Mouse (Mus musculus) heart, embryonic 16.5 days (tissue): ENCODE results near the gene Colq. TPM values are rescaled to one million over a fixed set of nuclear protein-coding genes. Genes with fewer than 3 reads are reported as not detected.

Experiments
- ATAC-seq: fragments of 200-750 bp; cut with Nextera tagmentation; replicated peaks from 2 replicates; pipeline ENCODE4 v1.8.0; 2017; ENCODE audit warnings: moderate number of reproducible peaks; ENCODE audit not compliant: insufficient read depth, low FRiP score; ENCODE audit errors: extremely low read depth
- H3K27ac ChIP-seq: fragments of 300-500 bp; sonication (generic); 2 replicates; pipeline ENCODE4 v1.5.1; 2014; ENCODE audit warnings: mild to moderate bottlenecking, low read length, control low read depth, moderate library complexity
- H3K27me3 ChIP-seq: fragments of 300-500 bp; sonication (generic); 2 replicates; pipeline ENCODE4 v1.6.1; 2014; ENCODE audit warnings: low read length, mixed read lengths; ENCODE audit not compliant: control insufficient read depth, insufficient read depth
- H3K36me3 ChIP-seq: fragments of 300-500 bp; sonication (generic); 2 replicates; pipeline ENCODE4 v1.6.1; 2014; ENCODE audit not compliant: control insufficient read depth, insufficient read depth
- H3K4me1 ChIP-seq: fragments of 300-500 bp; sonication (generic); 2 replicates; pipeline ENCODE4 v1.6.1; 2014; ENCODE audit warnings: low read length, mixed read lengths; ENCODE audit not compliant: control insufficient read depth, insufficient read depth
- H3K4me2 ChIP-seq: fragments of 300-500 bp; sonication (generic); 2 replicates; pipeline ENCODE4 v1.6.1; 2014; ENCODE audit warnings: low read depth, mild to moderate bottlenecking, control low read depth, low read length
- H3K4me3 ChIP-seq: fragments of 300-500 bp; sonication (generic); 2 replicates; pipeline ENCODE4 v1.5.1; 2014; ENCODE audit warnings: mild to moderate bottlenecking, control low read depth, low read length
- H3K9ac ChIP-seq: fragments of 300-500 bp; sonication (generic); 2 replicates; pipeline ENCODE4 v1.6.1; 2014; ENCODE audit warnings: low read length, control low read depth
- H3K9me3 ChIP-seq: fragments of 300-500 bp; sonication (generic); replicated peaks from 2 replicates; pipeline ENCODE4 v1.6.1; 2016; ENCODE audit warnings: low read length; ENCODE audit not compliant: control insufficient read depth
- WGBS: fragments of 180-500 bp; shearing (Covaris S2); extraction: QIAGEN DNeasy Blood & Tissue Kit; methylation state at CpG from one replicate; pipeline ENCODE4 v1.1.7; 2014; 5-methylcytosine and 5-hydroxymethylcytosine counted together
- polyA plus RNA-seq: library from polyadenylated mRNA; unstranded; fragments of >200 nt; fragmentation: Nextera tagmentation; extraction: Ambion mirVana; gene quantifications from 2 replicates; pipeline ENCODE4 v1.2.1, GENCODE M21; 2015

Gene Colq
- polyA plus RNA-seq, 1 experiment from 2014 or later = 18.8 TPM

- Histone ChIP-seq H3K4me2 (no peak overlapping the region), H3K9ac (no peak overlapping the region), H3K4me3 (no peak overlapping the region), H3K27me3 (no peaks in the 10 kb centered on the region), H3K4me1 (peaks cover 5% of the 10 kb centered on the region), H3K36me3 (no peaks in the 10 kb centered on the region), H3K9me3 (no peaks in the 10 kb centered on the region), H3K27ac (no peak overlapping the region)
- ATAC-seq = no peak
- WGBS = 94% methylated on average over 6 of the region's 9 CpGs
Measured at GRCm38 (mm10) chr14:31583082-31583481, 8.1 kb downstream of the Colq start.

GRCm38 (mm10) chr14:31577966-31578735 is 13.0 kb downstream of the Colq start:
- Histone ChIP-seq H3K9ac (peak overlapping the region; percentile 38), H3K4me3 (peak overlapping the region; percentile 59; the same call in 1 of the 2 replicates), H3K9me3 (no peaks in the 10 kb centered on the region), H3K36me3 (no peaks in the 10 kb centered on the region), H3K4me2 (peak overlapping the region; percentile 72), H3K27ac (peak overlapping the region; percentile 91), H3K27me3 (no peaks in the 10 kb centered on the region), H3K4me1 (peaks cover 31% of the 10 kb centered on the region)
- WGBS = 31% methylated on average over 9 of the region's 9 CpGs
- ATAC-seq = no peak

GRCm38 (mm10) chr14:31576846-31577697 is 14.1 kb downstream of the Colq start:
- ATAC-seq = peak; percentile 70
- peak overlapping the region; percentile 72 for H3K4me2 ChIP-seq
- H3K4me1 ChIP-seq = peaks cover 32% of the 10 kb centered on the region
- H3K9ac ChIP-seq = peak overlapping the region; percentile 61
- no peaks in the 10 kb centered on the region for H3K36me3 ChIP-seq
- no peaks in the 10 kb centered on the region for H3K27me3 ChIP-seq
- H3K27ac ChIP-seq = peak overlapping the region; percentile 91
- H3K4me3 ChIP-seq = peak overlapping the region; percentile 59
- H3K9me3 ChIP-seq = no peaks in the 10 kb centered on the region
- WGBS = 14% methylated on average over 10 of the region's 10 CpGs

GRCm38 (mm10) chr14:31575866-31576265 is 15.3 kb downstream of the Colq start:
- peaks cover 36% of the 10 kb centered on the region for H3K4me1 ChIP-seq
- peak overlapping the region; percentile 61 for H3K9ac ChIP-seq
- ATAC-seq = 0 out of 2 replicates have a peak, but pooled peaks have one; percentile 34
- peak overlapping the region; percentile 59 for H3K4me3 ChIP-seq
- H3K9me3 ChIP-seq = no peaks in the 10 kb centered on the region
- H3K27ac ChIP-seq = peak overlapping the region; percentile 91
- peak overlapping the region; percentile 72 for H3K4me2 ChIP-seq
- 43% methylated on average over 9 of the region's 9 CpGs for WGBS
- no peaks in the 10 kb centered on the region for H3K36me3 ChIP-seq
- H3K27me3 ChIP-seq = no peaks in the 10 kb centered on the region

- Histone ChIP-seq H3K4me1 (peaks cover 44% of the 10 kb centered on the region), H3K36me3 (no peaks in the 10 kb centered on the region), H3K9ac (peak overlapping the region; percentile 61), H3K27ac (peak overlapping the region; percentile 91), H3K4me3 (peak overlapping the region; percentile 59), H3K27me3 (no peaks in the 10 kb centered on the region), H3K9me3 (no peaks in the 10 kb centered on the region), H3K4me2 (peak overlapping the region; percentile 72)
- no peak for ATAC-seq
- WGBS = 86% methylated on average over 18 of the region's 18 CpGs
Measured at GRCm38 (mm10) chr14:31574903-31575665, 16.1 kb downstream of the Colq start.

- no peaks in the 10 kb centered on the region for H3K27me3 ChIP-seq
- H3K36me3 ChIP-seq = no peaks in the 10 kb centered on the region
- no peak for ATAC-seq
- H3K9me3 ChIP-seq = no peaks in the 10 kb centered on the region
- WGBS = 70% methylated on average over 9 of the region's 9 CpGs
- H3K4me1 ChIP-seq = peaks cover 48% of the 10 kb centered on the region
- H3K4me2 ChIP-seq = no peak overlapping the region
- H3K27ac ChIP-seq = no peak overlapping the region
- no peak overlapping the region for H3K4me3 ChIP-seq
- no peak overlapping the region for H3K9ac ChIP-seq
Measured at GRCm38 (mm10) chr14:31572561-31573175, 18.5 kb downstream of the Colq start.

- Histone ChIP-seq H3K9ac (no peak overlapping the region), H3K4me1 (peaks cover 45% of the 10 kb centered on the region), H3K36me3 (no peaks in the 10 kb centered on the region), H3K27me3 (no peaks in the 10 kb centered on the region), H3K27ac (no peak overlapping the region), H3K4me2 (no peak overlapping the region), H3K9me3 (no peaks in the 10 kb centered on the region), H3K4me3 (no peak overlapping the region)
- no peak for ATAC-seq
- 85% methylated on average over 5 of the region's 5 CpGs for WGBS
Measured at GRCm38 (mm10) chr14:31571419-31571818, 19.7 kb downstream of the Colq start.

GRCm38 (mm10) chr14:31570131-31570951 is 20.8 kb downstream of the Colq start:
- no peaks in the 10 kb centered on the region for H3K27me3 ChIP-seq
- peak; percentile 64 for ATAC-seq
- no peak overlapping the region for H3K4me3 ChIP-seq
- H3K9ac ChIP-seq = 0 out of 2 replicates have a peak overlapping the region, but pooled peaks have one; percentile 20
- H3K4me2 ChIP-seq = no peak overlapping the region
- H3K9me3 ChIP-seq = no peaks in the 10 kb centered on the region
- peaks cover 41% of the 10 kb centered on the region for H3K4me1 ChIP-seq
- H3K27ac ChIP-seq = peak overlapping the region; percentile 57
- WGBS = 29% methylated on average over 6 of the region's 6 CpGs
- no peaks in the 10 kb centered on the region for H3K36me3 ChIP-seq
